Mouse (Mus musculus) myocyte (in vitro differentiated cells): ENCODE measurements around the gene 0610030E20Rik.

Experiments used
- E2F4 ChIP-seq: IDR thresholded peaks from one replicate; pipeline ENCODE4 v1.6.1; 2011; ENCODE audit warnings: mild to moderate bottlenecking, control low read depth, moderate library complexity; ENCODE audit not compliant: insufficient read depth
- MAX ChIP-seq: IDR thresholded peaks from one replicate; pipeline ENCODE4 v1.6.1; 2011; ENCODE audit warnings: low read depth, mild to moderate bottlenecking, control low read depth
- MYOD1 ChIP-seq, 3 experiments: IDR thresholded peaks; one replicate each; pipeline ENCODE4 v1.6.1; 2011; ENCODE audit warnings: control low read depth in 2 of 3, low read depth in 2 of 3, mild to moderate bottlenecking in 2 of 3, moderate library complexity in 1 of 3; ENCODE audit not compliant: insufficient read length in 2 of 3, control insufficient read depth in 1 of 3
- MYOG ChIP-seq, 3 experiments: IDR thresholded peaks; one replicate each; pipeline ENCODE4 v1.6.1; 2011; ENCODE audit warnings: control low read depth in 2 of 3, low read depth in 2 of 3, mild to moderate bottlenecking in 2 of 3; ENCODE audit not compliant: insufficient read length in 2 of 3, control insufficient read depth in 1 of 3, insufficient read depth in 1 of 3
- POLR2A ChIP-seq: IDR thresholded peaks from one replicate; pipeline ENCODE4 v1.6.1; 2011; ENCODE audit warnings: low read depth, mild to moderate bottlenecking, control low read depth, moderate library complexity; ENCODE audit not compliant: insufficient read length
- POLR2AphosphoS2 ChIP-seq: IDR thresholded peaks from one replicate; pipeline ENCODE4 v1.6.1; 2011; ENCODE audit warnings: low read depth, control low read depth; ENCODE audit not compliant: insufficient read length
- REST ChIP-seq: IDR thresholded peaks from one replicate; pipeline ENCODE4 v1.6.1; 2011; ENCODE audit warnings: mild to moderate bottlenecking, control low read depth, moderate library complexity; ENCODE audit not compliant: insufficient read depth, insufficient read length
- USF1 ChIP-seq: IDR thresholded peaks from one replicate; pipeline ENCODE4 v1.6.1; 2011; ENCODE audit warnings: low read depth, mild to moderate bottlenecking, control low read depth, moderate library complexity

DNA sequence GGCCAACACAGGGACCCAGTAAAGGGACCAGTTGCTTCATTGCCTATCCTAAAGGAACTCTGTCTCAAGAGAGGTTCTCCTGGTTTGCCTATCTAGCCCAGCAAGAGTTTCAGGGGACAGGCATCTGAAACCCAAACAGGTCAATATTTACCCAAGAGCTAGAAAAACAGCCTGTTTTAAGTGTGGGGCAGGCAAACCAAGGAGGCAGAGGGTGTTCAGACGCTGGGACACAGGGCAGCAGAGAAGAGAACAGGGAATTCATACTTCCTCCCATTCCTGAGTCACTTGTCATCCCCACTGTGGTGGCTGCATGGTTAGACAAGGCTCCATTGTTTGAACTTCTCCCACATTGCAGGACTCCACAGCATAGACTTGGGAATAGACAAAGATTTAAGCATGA, 24.5 kb downstream of the 0610030E20Rik start:
- TF ChIP-seq POLR2A (no peak), E2F4 (no peak), MAX (no peak), MYOG (IDR thresholded peaks at IDR 0.05; ENCODE audit: control insufficient read depth in 1 of 3, insufficient read depth in 1 of 3, insufficient read length in 2 of 3, low read depth in 2 of 3) (no peak), USF1 (no peak), REST (no peak), MYOD1 (IDR thresholded peaks at IDR 0.05; ENCODE audit: control insufficient read depth in 1 of 3, insufficient read length in 2 of 3, low read depth in 2 of 3) (no peak), POLR2AphosphoS2 (peak; percentile 22)
